Mouse (Mus musculus) thymus, adult 2 months (tissue): ENCODE data around the gene Klf2.

ENCODE experiments used
- CTCF ChIP-seq: fragments of 200-500 bp; IDR thresholded peaks from 2 replicates; pipeline ENCODE4 v1.5.1; 2012; ENCODE audit warnings: mild to moderate bottlenecking, control low read depth, low read length, moderate library complexity, borderline replicate concordance; ENCODE audit not compliant: control insufficient read depth, poor library complexity, insufficient read depth; ENCODE audit errors: extremely low read depth
- POLR2A ChIP-seq: fragments of 200-500 bp; IDR thresholded peaks from 2 replicates; pipeline ENCODE4 v1.6.1; 2012; ENCODE audit warnings: mild to moderate bottlenecking, low read length, control low read depth, moderate library complexity; ENCODE audit not compliant: control insufficient read depth, poor library complexity, insufficient read depth; ENCODE audit errors: extremely low read depth

- TF ChIP-seq CTCF (no peak), POLR2A (no peak)
Measured at GRCm38 (mm10) chr8:72330806-72331516, 12.1 kb downstream of the Klf2 start.
